Mouse (Mus musculus): ENCODE data around the gene Egfl7.

Egfl7 gene

GRCm38 (mm10) chr2:26551446-26551845 is 28.4 kb upstream of the Egfl7 start:
- DNase-seq (ENCODE audit: low read depth, low spot score), result no peak
- Histone ChIP-seq H3K36me3 (ENCODE audit: control insufficient read depth, insufficient read depth, low read length, poor library complexity, severe bottlenecking) (no peaks in the 10 kb centered on the region), H3K27me3 (ENCODE audit: control insufficient read depth, insufficient read depth, low read length, poor library complexity, severe bottlenecking) (no peaks in the 10 kb centered on the region)

GRCm38 (mm10) chr2:26552066-26552465 is 27.7 kb upstream of the Egfl7 start:
- Histone ChIP-seq H3K36me3 (ENCODE audit: control insufficient read depth, insufficient read depth, low read length, poor library complexity, severe bottlenecking) (no peaks in the 10 kb centered on the region), H3K27me3 (ENCODE audit: control insufficient read depth, insufficient read depth, low read length, poor library complexity, severe bottlenecking) (no peaks in the 10 kb centered on the region)
- DNase-seq (ENCODE audit: low read depth, low spot score), result no peak

- Histone ChIP-seq H3K27me3 (ENCODE audit: control insufficient read depth, insufficient read depth, low read length, poor library complexity, severe bottlenecking) (no peaks in the 10 kb centered on the region), H3K36me3 (ENCODE audit: control insufficient read depth, insufficient read depth, low read length, poor library complexity, severe bottlenecking) (no peaks in the 10 kb centered on the region)
- no peak for DNase-seq (ENCODE audit: low read depth, low spot score)
These were observed 25.9 kb upstream of the Egfl7 start for GRCm38 (mm10) chr2:26553904-26554303.

GRCm38 (mm10) chr2:26555076-26555475 is 24.7 kb upstream of the Egfl7 start:
- Histone ChIP-seq H3K27me3 (ENCODE audit: control insufficient read depth, insufficient read depth, low read length, poor library complexity, severe bottlenecking) (no peaks in the 10 kb centered on the region), H3K36me3 (ENCODE audit: control insufficient read depth, insufficient read depth, low read length, poor library complexity, severe bottlenecking) (no peaks in the 10 kb centered on the region)
- no peak for DNase-seq (ENCODE audit: low read depth, low spot score)

GRCm38 (mm10) chr2:26556535-26556993 is 23.2 kb upstream of the Egfl7 start:
- H3K36me3 ChIP-seq (ENCODE audit: control insufficient read depth, insufficient read depth, low read length, poor library complexity, severe bottlenecking), result no peaks in the 10 kb centered on the region
- H3K27me3 ChIP-seq (ENCODE audit: control insufficient read depth, insufficient read depth, low read length, poor library complexity, severe bottlenecking), result no peaks in the 10 kb centered on the region
- no peak for DNase-seq (ENCODE audit: low read depth, low spot score)

- no peak for DNase-seq (ENCODE audit: low read depth, low spot score)
- Histone ChIP-seq H3K36me3 (ENCODE audit: control insufficient read depth, insufficient read depth, low read length, poor library complexity, severe bottlenecking) (no peaks in the 10 kb centered on the region), H3K27me3 (ENCODE audit: control insufficient read depth, insufficient read depth, low read length, poor library complexity, severe bottlenecking) (no peaks in the 10 kb centered on the region; the same call in 1 of the 2 replicates)
These were observed 19.3 kb upstream of the Egfl7 start for GRCm38 (mm10) chr2:26560506-26560905.

- H3K36me3 ChIP-seq (ENCODE audit: control insufficient read depth, insufficient read depth, low read length, poor library complexity, severe bottlenecking), result no peaks in the 10 kb centered on the region
- H3K27me3 ChIP-seq (ENCODE audit: control insufficient read depth, insufficient read depth, low read length, poor library complexity, severe bottlenecking), result no peaks in the 10 kb centered on the region; the same call in 1 of the 2 replicates
- peak; percentile 59 for DNase-seq (ENCODE audit: low read depth, low spot score)
These were observed 18.3 kb upstream of the Egfl7 start for GRCm38 (mm10) chr2:26561351-26562016.

GRCm38 (mm10) chr2:26566221-26566620 is 13.6 kb upstream of the Egfl7 start:
- Histone ChIP-seq H3K36me3 (ENCODE audit: control insufficient read depth, insufficient read depth, low read length, poor library complexity, severe bottlenecking) (no peaks in the 10 kb centered on the region), H3K27me3 (ENCODE audit: control insufficient read depth, insufficient read depth, low read length, poor library complexity, severe bottlenecking) (no peaks in the 10 kb centered on the region; the same call in 1 of the 2 replicates)
- DNase-seq (ENCODE audit: low read depth, low spot score), result peak; percentile 87

- Histone ChIP-seq H3K27me3 (ENCODE audit: control insufficient read depth, insufficient read depth, low read length, poor library complexity, severe bottlenecking) (no peaks in the 10 kb centered on the region), H3K36me3 (ENCODE audit: control insufficient read depth, insufficient read depth, low read length, poor library complexity, severe bottlenecking) (no peaks in the 10 kb centered on the region)
- peak; percentile 60 for DNase-seq (ENCODE audit: low read depth, low spot score)
These were observed 9.8 kb upstream of the Egfl7 start for GRCm38 (mm10) chr2:26570034-26570433.

- Histone ChIP-seq H3K27me3 (ENCODE audit: control insufficient read depth, insufficient read depth, low read length, poor library complexity, severe bottlenecking) (no peaks in the 10 kb centered on the region), H3K36me3 (ENCODE audit: control insufficient read depth, insufficient read depth, low read length, poor library complexity, severe bottlenecking) (no peaks in the 10 kb centered on the region)
- no peak for DNase-seq (ENCODE audit: low read depth, low spot score)
These were observed 8.4 kb upstream of the Egfl7 start for GRCm38 (mm10) chr2:26571400-26571799.

GRCm38 (mm10) chr2:26571826-26572225 is 8.0 kb upstream of the Egfl7 start:
- Histone ChIP-seq H3K27me3 (ENCODE audit: control insufficient read depth, insufficient read depth, low read length, poor library complexity, severe bottlenecking) (no peaks in the 10 kb centered on the region), H3K36me3 (ENCODE audit: control insufficient read depth, insufficient read depth, low read length, poor library complexity, severe bottlenecking) (no peaks in the 10 kb centered on the region)
- DNase-seq (ENCODE audit: low read depth, low spot score), result no peak

GRCm38 (mm10) chr2:26573396-26573795 is 6.4 kb upstream of the Egfl7 start:
- Histone ChIP-seq H3K36me3 (ENCODE audit: control insufficient read depth, insufficient read depth, low read length, poor library complexity, severe bottlenecking) (no peaks in the 10 kb centered on the region), H3K27me3 (ENCODE audit: control insufficient read depth, insufficient read depth, low read length, poor library complexity, severe bottlenecking) (no peaks in the 10 kb centered on the region)

GRCm38 (mm10) chr2:26573807-26574206 is 6.0 kb upstream of the Egfl7 start:
- H3K27me3 ChIP-seq (ENCODE audit: control insufficient read depth, insufficient read depth, low read length, poor library complexity, severe bottlenecking), result no peaks in the 10 kb centered on the region
- no peaks in the 10 kb centered on the region for H3K36me3 ChIP-seq (ENCODE audit: control insufficient read depth, insufficient read depth, low read length, poor library complexity, severe bottlenecking)
- DNase-seq (ENCODE audit: low read depth, low spot score), result no peak

More at GRCm38 (mm10) chr2:26573396-26573795, 6.4 kb upstream of the Egfl7 start:
- no peak for DNase-seq (ENCODE audit: low read depth, low spot score)

- Histone ChIP-seq H3K27me3 (ENCODE audit: control insufficient read depth, insufficient read depth, low read length, poor library complexity, severe bottlenecking) (no peaks in the 10 kb centered on the region), H3K36me3 (ENCODE audit: control insufficient read depth, insufficient read depth, low read length, poor library complexity, severe bottlenecking) (no peaks in the 10 kb centered on the region)
- DNase-seq (ENCODE audit: low read depth, low spot score), result no peak
These were observed 5.0 kb upstream of the Egfl7 start for GRCm38 (mm10) chr2:26574862-26575261.

- H3K27me3 ChIP-seq (ENCODE audit: control insufficient read depth, insufficient read depth, low read length, poor library complexity, severe bottlenecking), result no peaks in the 10 kb centered on the region
- DNase-seq (ENCODE audit: low read depth, low spot score), result no peak
- H3K36me3 ChIP-seq (ENCODE audit: control insufficient read depth, insufficient read depth, low read length, poor library complexity, severe bottlenecking), result no peaks in the 10 kb centered on the region
These were observed 4.4 kb upstream of the Egfl7 start for GRCm38 (mm10) chr2:26575378-26575777.

GRCm38 (mm10) chr2:26575865-26576264 is 3.9 kb upstream of the Egfl7 start:
- Histone ChIP-seq H3K36me3 (ENCODE audit: control insufficient read depth, insufficient read depth, low read length, poor library complexity, severe bottlenecking) (no peaks in the 10 kb centered on the region), H3K27me3 (ENCODE audit: control insufficient read depth, insufficient read depth, low read length, poor library complexity, severe bottlenecking) (no peaks in the 10 kb centered on the region)
- no peak for DNase-seq (ENCODE audit: low read depth, low spot score)
